Mouse (Mus musculus): ENCODE measurements around the gene Hsf5. TPM values are rescaled to one million over a fixed set of nuclear protein-coding genes. Genes with fewer than 3 reads are reported as not detected.
A peak's percentile ranks its signal among the peaks of the same experiment; 100 is the strongest.

Gene Hsf5
- total and polyA plus RNA-seq, 3 experiments, result 0.05 to 0.45 TPM; not detected in 1

GRCm38 (mm10) chr11:87663948-87664347 lies 47.0 kb downstream of the Hsf5 start:
- Histone ChIP-seq H3K4me1 (ENCODE audit: insufficient read depth, low read depth, low read length) (peaks cover 49% of the 10 kb centered on the region), H3K27me3 (ENCODE audit: insufficient read depth, low read length) (peaks cover 9% of the 10 kb centered on the region), H3K4me3 (ENCODE audit: low read depth, low read length) (peak overlapping the region; percentile 76), H3K36me3 (replicated peaks) (peaks cover 9% of the 10 kb centered on the region), H3K9me3 (replicated peaks) (no peaks in the 10 kb centered on the region)
- DNase-seq (ENCODE audit: low spot score) (no peak), ATAC-seq (ENCODE audit: extremely low read depth, insufficient number of reproducible peaks, low FRiP score, poor library complexity, severe bottlenecking) (no peak)
- no peak for TF ChIP-seq GATA1 (IDR thresholded peaks at IDR 0.05; ENCODE audit: borderline replicate concordance, low read length)
- no peak for TF ChIP-seq POLR2AphosphoS5 (IDR thresholded peaks at IDR 0.05; ENCODE audit: insufficient replicate concordance, low read depth, low read length)
- TF ChIP-seq GATA2 (IDR thresholded peaks at IDR 0.05; ENCODE audit: borderline replicate concordance, low read depth, low read length), result no peak
- TF ChIP-seq TAL1 (conservative IDR thresholded peaks at IDR 0.05; ENCODE audit: low read depth, low read length), result no peak
- no peak for TF ChIP-seq CTCF (IDR thresholded peaks at IDR 0.05; ENCODE audit: low read depth, low read length)

GRCm38 (mm10) chr11:87664521-87664920 lies 47.6 kb downstream of the Hsf5 start:
- TF ChIP-seq TAL1 (conservative IDR thresholded peaks at IDR 0.05; ENCODE audit: low read depth, low read length) (no peak), POLR2AphosphoS5 (IDR thresholded peaks at IDR 0.05; ENCODE audit: insufficient replicate concordance, low read depth, low read length) (no peak), GATA1 (IDR thresholded peaks at IDR 0.05; ENCODE audit: borderline replicate concordance, low read length) (no peak), GATA2 (IDR thresholded peaks at IDR 0.05; ENCODE audit: borderline replicate concordance, low read depth, low read length) (no peak), CTCF (IDR thresholded peaks at IDR 0.05; ENCODE audit: low read depth, low read length) (no peak)
- DNase-seq (ENCODE audit: low spot score), result peak; percentile 9
- peak overlapping the region; percentile 76 for H3K4me3 ChIP-seq (ENCODE audit: low read depth, low read length)

GRCm38 (mm10) chr11:87665224-87665623 lies 48.3 kb downstream of the Hsf5 start:
- DNase-seq (ENCODE audit: low spot score) (peak; percentile 37), ATAC-seq (ENCODE audit: extremely low read depth, insufficient number of reproducible peaks, low FRiP score, poor library complexity, severe bottlenecking) (no peak)
- peaks cover 49% of the 10 kb centered on the region for H3K4me1 ChIP-seq (ENCODE audit: insufficient read depth, low read depth, low read length)
- 0 out of 2 replicates have a peak, but pooled peaks cover 2% of the 10 kb centered on the region for H3K27me3 ChIP-seq (ENCODE audit: insufficient read depth, low read length)
- TF ChIP-seq GATA1 (IDR thresholded peaks at IDR 0.05; ENCODE audit: borderline replicate concordance, low read length) (no peak), POLR2AphosphoS5 (IDR thresholded peaks at IDR 0.05; ENCODE audit: insufficient replicate concordance, low read depth, low read length) (no peak), TAL1 (conservative IDR thresholded peaks at IDR 0.05; ENCODE audit: low read depth, low read length) (no peak), CTCF (IDR thresholded peaks at IDR 0.05; ENCODE audit: low read depth, low read length) (no peak), GATA2 (IDR thresholded peaks at IDR 0.05; ENCODE audit: borderline replicate concordance, low read depth, low read length) (no peak)
- peaks cover 12% of the 10 kb centered on the region for H3K36me3 ChIP-seq (replicated peaks)
- H3K4me3 ChIP-seq (ENCODE audit: low read depth, low read length), result peak overlapping the region; percentile 35; the same call in 1 of the 2 replicates
- no peaks in the 10 kb centered on the region for H3K9me3 ChIP-seq (replicated peaks)

More at GRCm38 (mm10) chr11:87664521-87664920, 47.6 kb downstream of the Hsf5 start:
- peaks cover 49% of the 10 kb centered on the region for H3K4me1 ChIP-seq (ENCODE audit: insufficient read depth, low read depth, low read length)
- no peaks in the 10 kb centered on the region for H3K9me3 ChIP-seq (replicated peaks)
- ATAC-seq (ENCODE audit: extremely low read depth, insufficient number of reproducible peaks, low FRiP score, poor library complexity, severe bottlenecking), result no peak
- peaks cover 5% of the 10 kb centered on the region; the same call in 1 of the 2 replicates for H3K27me3 ChIP-seq (ENCODE audit: insufficient read depth, low read length)
- H3K36me3 ChIP-seq (replicated peaks), result peaks cover 10% of the 10 kb centered on the region

GRCm38 (mm10) chr11:87665658-87666057 lies 48.7 kb downstream of the Hsf5 start:
- peak overlapping the region; percentile 65; the same call in 1 of the 2 replicates for H3K4me3 ChIP-seq (ENCODE audit: low read depth, low read length)
- no peak for ATAC-seq (ENCODE audit: extremely low read depth, insufficient number of reproducible peaks, low FRiP score, poor library complexity, severe bottlenecking)

GRCm38 (mm10) chr11:87666256-87667035 lies 49.5 kb downstream of the Hsf5 start:
- DNase-seq (ENCODE audit: low spot score) (no peak), ATAC-seq (ENCODE audit: extremely low read depth, insufficient number of reproducible peaks, low FRiP score, poor library complexity, severe bottlenecking) (no peak)
- TF ChIP-seq GATA1 (IDR thresholded peaks at IDR 0.05; ENCODE audit: borderline replicate concordance, low read length) (no peak), POLR2AphosphoS5 (IDR thresholded peaks at IDR 0.05; ENCODE audit: insufficient replicate concordance, low read depth, low read length) (no peak), GATA2 (IDR thresholded peaks at IDR 0.05; ENCODE audit: borderline replicate concordance, low read depth, low read length) (no peak), CTCF (IDR thresholded peaks at IDR 0.05; ENCODE audit: low read depth, low read length) (no peak), TAL1 (conservative IDR thresholded peaks at IDR 0.05; ENCODE audit: low read depth, low read length) (no peak)
- H3K27me3 ChIP-seq (ENCODE audit: insufficient read depth, low read length), result no peaks in the 10 kb centered on the region
- H3K4me1 ChIP-seq (ENCODE audit: insufficient read depth, low read depth, low read length), result peaks cover 51% of the 10 kb centered on the region
- H3K36me3 ChIP-seq (replicated peaks), result peaks cover 16% of the 10 kb centered on the region
- no peaks in the 10 kb centered on the region for H3K9me3 ChIP-seq (replicated peaks)
- peak overlapping the region; percentile 65; the same call in 1 of the 2 replicates for H3K4me3 ChIP-seq (ENCODE audit: low read depth, low read length)

More at GRCm38 (mm10) chr11:87665658-87666057, 48.7 kb downstream of the Hsf5 start:
- peaks cover 12% of the 10 kb centered on the region for H3K36me3 ChIP-seq (replicated peaks)
- TF ChIP-seq POLR2AphosphoS5 (IDR thresholded peaks at IDR 0.05; ENCODE audit: insufficient replicate concordance, low read depth, low read length), result no peak
- TF ChIP-seq GATA1 (IDR thresholded peaks at IDR 0.05; ENCODE audit: borderline replicate concordance, low read length), result no peak
- TF ChIP-seq GATA2 (IDR thresholded peaks at IDR 0.05; ENCODE audit: borderline replicate concordance, low read depth, low read length), result no peak
- TF ChIP-seq CTCF (IDR thresholded peaks at IDR 0.05; ENCODE audit: low read depth, low read length), result no peak
- no peak for TF ChIP-seq TAL1 (conservative IDR thresholded peaks at IDR 0.05; ENCODE audit: low read depth, low read length)
- H3K27me3 ChIP-seq (ENCODE audit: insufficient read depth, low read length), result no peaks in the 10 kb centered on the region
- no peaks in the 10 kb centered on the region for H3K9me3 ChIP-seq (replicated peaks)
- DNase-seq (ENCODE audit: low spot score), result no peak
- H3K4me1 ChIP-seq (ENCODE audit: insufficient read depth, low read depth, low read length), result peaks cover 49% of the 10 kb centered on the region
